Mouse (Mus musculus) embryonic facial prominence, embryonic 14.5 days (tissue): ENCODE data around the gene Tdp2. TPM values are rescaled to one million over a fixed set of nuclear protein-coding genes. Genes with fewer than 3 reads are reported as not detected.

Experiments used
- ATAC-seq: fragments of 200-750 bp; cut with Nextera tagmentation; 2 replicates; pipeline ENCODE4 v1.8.0; 2017; ENCODE audit warnings: low read depth, moderate number of reproducible peaks, moderate TSS enrichment
- DNase-seq: peaks from one replicate; pipeline ENCODE4 v3.0.0-alpha.2; 2015; ENCODE audit warnings: low spot score
- H3K27ac ChIP-seq: fragments of 300-500 bp; sonication (generic); replicated peaks from 2 replicates; pipeline ENCODE4 v1.5.1; 2014; ENCODE audit warnings: low read depth, mild to moderate bottlenecking, low read length, moderate library complexity
- H3K27me3 ChIP-seq: fragments of 300-500 bp; sonication (generic); replicated peaks from 2 replicates; pipeline ENCODE4 v1.6.1; 2014; ENCODE audit warnings: low read length; ENCODE audit not compliant: control insufficient read depth, insufficient read depth
- H3K36me3 ChIP-seq: fragments of 300-500 bp; sonication (generic); 2 replicates; pipeline ENCODE4 v1.6.1; 2014; ENCODE audit warnings: low read length, mixed read lengths; ENCODE audit not compliant: control insufficient read depth, insufficient read depth
- H3K4me1 ChIP-seq: fragments of 300-500 bp; sonication (generic); 2 replicates; pipeline ENCODE4 v1.6.1; 2014; ENCODE audit warnings: antibody characterized with exemption, low read length; ENCODE audit not compliant: control insufficient read depth, insufficient read depth
- H3K4me2 ChIP-seq: fragments of 300-500 bp; sonication (generic); 2 replicates; pipeline ENCODE4 v1.6.1; 2014; ENCODE audit warnings: low read depth, mild to moderate bottlenecking, low read length, moderate library complexity, mixed read lengths
- H3K4me3 ChIP-seq: fragments of 300-500 bp; sonication (generic); 2 replicates; pipeline ENCODE4 v1.5.1; 2014; ENCODE audit warnings: low read depth, mild to moderate bottlenecking, low read length
- H3K9ac ChIP-seq: fragments of 300-500 bp; sonication (generic); 2 replicates; pipeline ENCODE4 v1.6.1; 2014; ENCODE audit warnings: low read depth, mild to moderate bottlenecking, low read length, moderate library complexity, mixed read lengths
- H3K9me3 ChIP-seq: fragments of 300-500 bp; sonication (generic); 2 replicates; pipeline ENCODE4 v1.6.1; 2016; ENCODE audit warnings: low read length; ENCODE audit not compliant: control insufficient read depth
- WGBS: fragments of 180-500 bp; shearing (Covaris S2); extraction: QIAGEN DNeasy Blood & Tissue Kit; methylation state at CpG from one replicate; pipeline ENCODE4 v1.1.7; 2014; 5-methylcytosine and 5-hydroxymethylcytosine counted together
- polyA plus RNA-seq: library from polyadenylated mRNA; unstranded; fragments of >200 nt; fragmentation: Nextera tagmentation; extraction: Ambion mirVana; gene quantifications from 2 replicates; pipeline ENCODE4 v1.2.1, GENCODE M21; 2014

The Tdp2 gene
- polyA plus RNA-seq, 1 experiment from 2014 or later: 44.4 TPM

GRCm38 (mm10) chr13:24880208-24880607, 48.7 kb downstream of the Tdp2 start:
- Histone ChIP-seq H3K27me3 (no peaks in the 10 kb centered on the region), H3K4me2 (no peak overlapping the region), H3K36me3 (no peaks in the 10 kb centered on the region), H3K4me3 (no peak overlapping the region), H3K27ac (no peak overlapping the region), H3K9me3 (0 out of 2 replicates have a peak, but pooled peaks cover 3% of the 10 kb centered on the region), H3K4me1 (no peaks in the 10 kb centered on the region), H3K9ac (no peak overlapping the region)
- 84% methylated on average over 6 of the region's 6 CpGs for WGBS
- ATAC-seq (no peak), DNase-seq (no peak)

- 86% methylated on average over 5 of the region's 5 CpGs for WGBS
Measured at GRCm38 (mm10) chr13:24880704-24881103, 49.2 kb downstream of the Tdp2 start.

GRCm38 (mm10) chr13:24882411-24882810, 50.9 kb downstream of the Tdp2 start:
- Histone ChIP-seq H3K27me3 (no peaks in the 10 kb centered on the region), H3K36me3 (no peaks in the 10 kb centered on the region), H3K4me2 (no peak overlapping the region), H3K27ac (no peak overlapping the region), H3K9ac (no peak overlapping the region), H3K4me3 (no peak overlapping the region), H3K9me3 (0 out of 2 replicates have a peak, but pooled peaks cover 3% of the 10 kb centered on the region), H3K4me1 (no peaks in the 10 kb centered on the region)
- DNase-seq (no peak), ATAC-seq (no peak)
- WGBS: 99% methylated on average over 6 of the region's 6 CpGs

More at GRCm38 (mm10) chr13:24880704-24881103, 49.2 kb downstream of the Tdp2 start:
- Histone ChIP-seq H3K27ac (no peak overlapping the region), H3K36me3 (no peaks in the 10 kb centered on the region), H3K4me1 (no peaks in the 10 kb centered on the region), H3K4me2 (no peak overlapping the region), H3K9ac (no peak overlapping the region), H3K9me3 (0 out of 2 replicates have a peak, but pooled peaks cover 3% of the 10 kb centered on the region), H3K4me3 (no peak overlapping the region), H3K27me3 (no peaks in the 10 kb centered on the region)
- no peak for DNase-seq
- ATAC-seq: no peak

GRCm38 (mm10) chr13:24889554-24889953, 58.1 kb downstream of the Tdp2 start:
- Histone ChIP-seq H3K27me3 (no peaks in the 10 kb centered on the region), H3K9ac (no peak overlapping the region), H3K27ac (no peak overlapping the region), H3K4me2 (no peak overlapping the region), H3K36me3 (no peaks in the 10 kb centered on the region), H3K9me3 (no peaks in the 10 kb centered on the region), H3K4me3 (no peak overlapping the region), H3K4me1 (no peaks in the 10 kb centered on the region)
- ATAC-seq (no peak), DNase-seq (no peak)
- 67% methylated on average over 1 of the region's 1 CpGs for WGBS

Other genes with a start within 250 kb of the Tdp2 start
- 6.5 and 7.0 TPM in 2 replicates for gene Ripor2, start 249.5 kb upstream of the Tdp2 start, polyA plus RNA-seq
- not detected in 2 replicates for gene Armh2, start 90.4 kb upstream of the Tdp2 start, polyA plus RNA-seq
- 82.4 and 82.8 TPM in 2 replicates for gene Gmnn, start 69.8 kb upstream of the Tdp2 start, polyA plus RNA-seq
- 33.9 and 35.8 TPM in 2 replicates for gene BC005537, start 30.0 kb upstream of the Tdp2 start, polyA plus RNA-seq
- gene Acot13, start 139 bp upstream of the Tdp2 start, polyA plus RNA-seq: 69.9 and 77.0 TPM in 2 replicates
- 1.1 and 1.6 TPM in 2 replicates for gene D130043K22Rik, start 13.5 kb downstream of the Tdp2 start, polyA plus RNA-seq
- gene Aldh5a1, start 106.0 kb downstream of the Tdp2 start, polyA plus RNA-seq: 4.3 and 5.6 TPM in 2 replicates
- gene Gpld1, start 111.5 kb downstream of the Tdp2 start, polyA plus RNA-seq: 1.7 and 2.2 TPM in 2 replicates
- gene Mrs2, start 188.7 kb downstream of the Tdp2 start, polyA plus RNA-seq: 18.7 and 25.3 TPM in 2 replicates
- 0.69 and 1.7 TPM in 2 replicates for gene Dcdc2a, start 224.3 kb downstream of the Tdp2 start, polyA plus RNA-seq